Mouse (Mus musculus) right cerebral cortex, postnatal 25 days (tissue): ENCODE measurements around the gene Lyz2.
"Not testable (repeated sequence)": the region's sequence is repeated elsewhere in the genome, so short reads cannot be mapped to it uniquely, and the experiment has no call there.

Experiments used
- DNase-seq: peaks from one replicate; pipeline ENCODE4 v3.0.0; 2022

Gene Lyz2

GRCm38 (mm10) chr10:117282049-117282448 is at the start of gene Lyz2:
TSS of gene Lyz2 (minus strand) at chr10:117282321.
- peak; percentile 3 for DNase-seq

DNA sequence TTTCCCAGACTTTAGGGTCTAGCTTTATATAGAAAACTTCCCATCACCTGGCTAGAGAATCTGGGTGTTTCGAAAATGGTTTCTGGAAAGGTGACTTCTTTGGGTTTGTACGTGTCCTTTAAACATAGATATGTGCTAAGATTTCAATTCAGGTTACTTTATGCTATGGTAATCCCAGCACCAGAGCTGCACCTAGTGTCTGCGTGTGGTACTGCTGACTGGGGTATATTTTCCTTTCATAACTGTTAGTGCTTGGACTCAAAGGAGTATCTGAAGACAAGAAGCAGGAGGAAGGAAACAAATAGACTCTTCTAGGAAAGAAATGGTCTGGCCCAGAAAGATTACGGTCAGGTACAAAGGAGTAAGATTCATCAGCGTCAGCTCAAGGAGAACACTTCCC is 48.4 kb upstream of the Lyz2 start:
- no peak for DNase-seq

DNA sequence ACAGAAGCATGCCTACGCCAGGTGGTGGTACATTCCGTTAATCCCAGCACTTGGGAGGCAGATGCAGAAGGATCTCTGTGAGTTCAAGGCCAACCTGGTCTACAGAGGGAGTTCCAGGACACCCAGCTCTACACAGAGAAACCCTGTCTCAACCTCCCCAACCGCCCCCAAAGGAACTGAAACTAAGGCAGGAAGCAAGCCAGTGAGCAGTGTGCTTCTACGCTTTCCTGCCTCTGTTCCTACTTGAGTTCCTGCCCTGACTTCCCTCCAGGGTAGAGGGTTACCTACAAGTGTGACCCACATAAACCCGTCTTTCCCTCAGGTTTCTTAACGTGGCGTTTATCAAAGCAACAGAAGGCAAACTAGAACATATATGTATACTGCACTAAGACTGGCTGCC is 41.7 kb upstream of the Lyz2 start:
- DNase-seq = no peak

DNA sequence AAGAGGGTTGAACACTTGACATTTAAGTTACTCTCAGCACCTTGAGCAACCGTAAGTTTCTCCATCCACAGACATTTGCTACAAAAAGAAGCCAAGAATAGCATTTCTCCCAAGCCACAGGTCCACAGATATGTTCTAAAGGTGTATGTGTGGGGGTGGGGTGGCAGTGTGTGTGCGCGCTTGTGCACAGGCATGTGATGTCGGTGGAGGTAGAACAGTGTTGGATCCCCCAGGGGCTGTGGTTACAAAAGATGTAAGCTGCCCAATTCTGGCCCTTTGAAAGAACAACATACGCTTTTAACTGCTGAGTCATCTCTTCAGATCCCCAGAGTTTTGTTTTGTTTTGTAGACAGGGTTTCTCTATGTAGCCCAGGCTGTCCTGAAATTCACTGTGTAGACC is 40.5 kb upstream of the Lyz2 start:
- DNase-seq = no peak

GRCm38 (mm10) chr10:117320571-117320981 is 38.5 kb upstream of the Lyz2 start:
- DNase-seq = no peak

DNA sequence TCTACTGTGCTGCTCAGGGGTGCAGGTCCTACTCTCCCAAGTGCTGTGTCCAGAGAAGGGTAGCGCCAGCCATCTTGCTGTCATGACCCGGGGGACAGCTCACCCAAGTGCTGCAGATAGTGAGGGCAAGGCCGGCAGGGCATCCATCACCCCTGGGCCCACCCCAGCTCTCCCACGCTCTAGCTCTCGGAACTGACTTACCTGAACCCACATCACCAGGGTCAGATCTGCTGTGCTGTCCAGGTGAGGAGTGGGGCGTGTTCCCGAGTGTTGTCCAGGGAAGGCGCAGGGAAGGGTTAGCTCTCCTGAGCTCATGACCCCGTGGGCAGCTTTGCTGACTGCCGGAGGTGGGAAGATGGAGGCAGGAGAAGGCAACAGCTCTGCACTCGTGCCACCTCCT is 34.3 kb upstream of the Lyz2 start:
- DNase-seq = no peak

GRCm38 (mm10) chr10:117313133-117313532 is 31.0 kb upstream of the Lyz2 start:
- no peak for DNase-seq

DNA sequence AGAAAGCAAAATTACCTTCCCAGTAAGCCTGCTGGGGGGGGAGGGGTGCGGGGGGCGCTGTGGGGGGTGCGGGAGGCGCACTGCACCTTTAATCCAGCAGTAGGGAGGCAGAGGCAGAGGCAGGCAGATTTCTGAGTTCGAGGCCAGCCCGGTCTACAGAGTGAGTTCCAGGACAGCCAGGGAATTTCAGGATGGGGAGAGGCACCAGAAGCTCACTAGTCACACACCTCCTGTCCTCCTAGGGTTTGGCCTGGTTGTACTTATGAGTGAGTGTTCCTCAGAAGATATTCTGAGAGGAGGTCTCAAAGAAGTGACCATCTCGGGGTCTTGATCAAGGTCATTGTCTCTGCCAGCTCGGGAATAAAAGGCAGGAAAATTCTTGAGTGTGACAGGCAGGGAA is 30.0 kb upstream of the Lyz2 start:
- DNase-seq = no peak

DNA sequence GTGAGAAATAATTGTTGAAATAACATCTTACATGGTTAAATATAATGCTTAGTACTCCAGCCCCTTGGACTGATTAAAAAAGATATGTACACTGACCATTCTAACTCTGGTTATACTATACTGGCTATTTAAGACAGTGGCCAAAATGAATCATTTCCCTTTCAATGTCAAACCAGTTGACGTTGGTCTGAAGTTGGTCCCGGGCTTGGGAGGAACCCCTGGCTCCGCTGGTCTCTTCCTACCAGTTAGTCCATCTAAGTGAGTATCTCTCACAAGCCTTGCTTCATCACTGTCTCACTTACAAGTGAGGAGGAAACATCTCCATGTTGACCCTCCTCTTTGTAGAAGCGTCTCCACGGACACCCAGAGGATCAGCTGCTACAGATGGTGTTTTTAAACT is 22.2 kb upstream of the Lyz2 start:
- DNase-seq = no peak

GRCm38 (mm10) chr10:117301688-117302087 is 19.6 kb upstream of the Lyz2 start:
- DNase-seq = no peak

GRCm38 (mm10) chr10:117299901-117300520 is 17.9 kb upstream of the Lyz2 start:
- DNase-seq = no peak

DNA sequence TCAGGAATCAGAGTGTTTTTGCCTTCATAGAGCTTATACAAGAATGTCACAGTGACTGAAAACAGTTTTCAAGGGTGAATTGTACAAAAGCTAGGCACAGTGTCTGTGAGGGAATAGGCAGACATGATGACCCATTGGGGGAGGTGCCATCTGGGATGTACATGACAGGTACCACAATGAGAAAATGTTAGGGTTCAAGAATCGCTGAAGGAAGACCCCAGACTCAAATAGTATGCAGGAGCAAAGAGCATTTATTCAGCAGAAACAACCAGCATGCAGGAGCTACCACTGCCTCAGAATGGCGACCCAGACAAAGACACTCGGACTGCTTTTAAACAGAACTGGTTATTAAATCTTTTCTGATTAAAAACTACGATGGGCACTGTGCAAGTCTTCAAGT is 17.0 kb upstream of the Lyz2 start:
- no peak for DNase-seq

DNA sequence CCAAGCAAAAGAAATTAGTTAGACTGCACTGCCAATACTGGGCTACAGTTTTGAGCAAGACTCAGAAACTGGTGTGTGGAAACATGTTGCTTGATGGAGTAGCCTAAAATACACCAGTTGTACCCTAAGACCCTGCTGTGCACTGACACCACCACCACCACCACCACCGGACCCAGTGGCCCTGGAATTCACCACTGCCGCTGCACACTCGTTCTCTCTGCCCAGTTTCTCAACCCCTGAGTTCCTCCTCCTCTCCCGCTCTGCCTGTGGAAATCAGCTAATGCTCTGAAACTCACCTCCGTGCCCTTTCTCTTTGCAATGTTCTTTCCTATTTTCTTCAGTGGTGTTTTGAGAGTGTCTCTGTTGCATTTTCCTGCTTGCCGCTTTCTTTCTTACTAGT is 16.2 kb upstream of the Lyz2 start:
- no peak for DNase-seq

- DNase-seq = no peak
Observed at GRCm38 (mm10) chr10:117292671-117293070, 10.6 kb upstream of the Lyz2 start, which contains the start of gene Lyz1. TSS of gene Lyz1 (minus strand) at chr10:117292868.

DNA sequence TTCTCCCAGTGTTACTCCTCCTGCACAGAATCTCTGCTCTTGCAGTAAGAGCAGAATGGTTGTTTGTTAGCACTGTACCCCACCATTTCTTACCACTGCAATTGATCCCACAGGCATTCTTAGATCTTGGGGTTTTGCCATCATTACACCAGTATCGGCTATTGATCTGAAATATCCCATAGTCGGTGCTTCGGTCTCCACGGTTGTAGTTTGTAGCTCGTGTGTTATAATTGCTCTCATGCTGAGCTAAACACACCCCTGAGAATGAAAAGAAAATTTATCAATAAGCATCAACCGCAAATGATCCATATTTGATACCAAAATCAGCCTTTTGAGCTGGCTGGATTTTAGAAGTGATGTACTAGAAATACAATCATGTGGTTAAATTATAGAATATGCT is 8.8 kb upstream of the Lyz2 start:
- DNase-seq = not testable (repeated sequence)

DNA sequence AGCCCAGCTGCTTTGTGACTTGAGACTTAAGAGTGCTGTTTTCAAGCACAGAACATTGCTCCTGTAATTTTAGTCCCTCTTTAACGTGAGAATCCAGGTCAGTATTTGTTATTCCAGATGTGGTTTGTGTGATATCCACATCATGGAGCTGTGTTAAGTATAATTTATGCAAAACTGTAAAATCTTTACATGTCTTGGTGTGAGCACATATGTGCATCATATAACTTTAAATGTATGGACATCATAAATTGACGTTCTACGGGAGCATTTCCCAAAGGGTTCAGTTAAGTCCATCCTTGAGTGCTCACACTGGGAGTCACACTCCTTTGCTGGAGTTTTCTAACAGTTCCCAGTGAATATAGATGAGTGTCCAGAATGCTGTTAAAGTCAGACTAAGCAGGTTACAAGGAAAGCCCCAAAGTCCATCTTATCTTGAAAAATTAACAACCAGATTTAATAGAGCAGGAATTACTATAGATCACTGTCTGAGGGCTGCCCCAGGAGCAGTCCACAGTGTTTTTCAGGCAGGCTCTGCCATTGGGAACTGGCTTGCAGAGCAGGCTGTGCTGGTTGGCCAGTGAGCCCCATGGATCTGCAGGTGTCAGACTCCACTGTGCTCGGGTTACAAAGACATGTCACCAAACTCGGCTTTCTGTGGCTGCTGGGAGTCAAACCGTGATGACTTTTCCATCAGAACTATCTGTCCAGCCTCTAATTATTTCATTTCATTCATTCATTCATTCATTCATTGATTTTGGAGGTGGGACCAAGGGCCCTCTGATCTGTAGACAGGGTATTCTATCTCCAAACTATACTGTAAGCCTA is 8.1 kb upstream of the Lyz2 start:
- no peak for DNase-seq

DNA sequence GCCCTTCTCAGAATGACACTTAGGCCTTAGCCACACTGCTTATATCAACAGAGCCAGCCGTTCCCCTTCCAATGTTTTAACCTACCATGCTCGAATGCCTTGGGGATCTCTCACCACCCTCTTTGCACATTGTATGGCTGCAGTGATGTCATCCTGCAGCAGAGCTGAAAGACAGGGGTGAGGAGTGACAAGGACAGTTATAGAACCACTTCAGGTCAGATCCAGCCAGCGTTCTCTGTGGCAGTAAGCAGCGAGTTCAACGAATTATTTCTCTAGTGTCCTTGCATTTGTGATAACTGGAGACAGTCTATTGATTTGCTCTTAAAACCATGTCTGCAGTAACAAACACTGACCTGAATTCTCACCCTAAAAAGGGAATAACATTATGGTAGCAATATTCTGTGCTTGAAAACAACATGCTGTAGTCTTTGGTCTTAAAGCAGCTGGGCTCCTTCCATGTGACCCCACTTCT is 6.9 kb upstream of the Lyz2 start:
- DNase-seq = not testable (repeated sequence)

GRCm38 (mm10) chr10:117288197-117289033 is 6.3 kb upstream of the Lyz2 start:
- no peak for DNase-seq

- DNase-seq = no peak
Observed at GRCm38 (mm10) chr10:117287226-117287850, 5.2 kb upstream of the Lyz2 start.

- DNase-seq = no peak
Observed at GRCm38 (mm10) chr10:117286366-117286970, 4.3 kb upstream of the Lyz2 start.

GRCm38 (mm10) chr10:117285584-117285983 is 3.5 kb upstream of the Lyz2 start:
- DNase-seq = not testable (repeated sequence)
